Comparison of ENCODE assay signal across 26 mouse cellular contexts in genomic region chr1:182621256-182621655, GRCm38 (mm10). TPM values are rescaled to one million over a fixed set of nuclear protein-coding genes. Genes with fewer than 3 reads are reported as not detected.
"Had no signal": no experiment of that assay in that cellular context is flagged by ENCODE, and none has a peak within 500 bp of the region (broad histone marks: within the 10 kb centered on the region; RNA-seq: fewer than 3 reads in every experiment).

No protein-coding gene starts in this region.

- H3K4me3 ChIP-seq: layer of hippocampus, adult 2 months; limb, embryonic 10.5 days; limb, embryonic 13.5 days; liver, embryonic 13.5 days; midbrain, embryonic 12.5 days; myocyte; neural tube, embryonic 13.5 days; stomach, embryonic 15.5 days had no signal

- DNase-seq: kidney, adult 11 months; kidney, postnatal 25 days; layer of hippocampus, adult 9-11 months; liver; liver, embryonic 13.5 days; lung, adult 2 months; lung, postnatal 14 days; retina, postnatal 1 day; right cerebral cortex, postnatal 25 days; spleen, adult 18-20 months; thymus, postnatal 25 days had no signal

- H3K4me1 ChIP-seq: liver, embryonic 13.5 days; stomach, embryonic 15.5 days had no signal

- ATAC-seq: midbrain, embryonic 16.5 days had no signal

- H3K4me2 ChIP-seq: limb, embryonic 13.5 days; liver, embryonic 13.5 days; midbrain, embryonic 12.5 days; neural tube, embryonic 13.5 days; stomach, embryonic 15.5 days had no signal

- H3K36me3 ChIP-seq: limb, embryonic 10.5 days; limb, embryonic 13.5 days; liver, embryonic 13.5 days; midbrain, embryonic 12.5 days; neural tube, embryonic 13.5 days; stomach, embryonic 15.5 days had no signal

- H3K27me3 ChIP-seq: limb, embryonic 13.5 days; liver, embryonic 13.5 days; midbrain, embryonic 12.5 days; neural tube, embryonic 13.5 days; stomach, embryonic 15.5 days had no signal

- H3K9me3 ChIP-seq: limb, embryonic 10.5 days; limb, embryonic 13.5 days; liver, embryonic 13.5 days; midbrain, embryonic 12.5 days; neural tube, embryonic 13.5 days; stomach, embryonic 15.5 days had no signal

- H3K9ac ChIP-seq: limb, embryonic 13.5 days; liver, embryonic 13.5 days; midbrain, embryonic 12.5 days; neural tube, embryonic 13.5 days; stomach, embryonic 15.5 days had no signal

- H3K27ac ChIP-seq: layer of hippocampus, adult 2 months; limb, embryonic 10.5 days; limb, embryonic 13.5 days; liver, embryonic 13.5 days; midbrain, embryonic 12.5 days; neural tube, embryonic 13.5 days; stomach, embryonic 15.5 days had no signal

RNA-seq across cellular contexts. Expression of gene Capn8, which starts 56.4 kb away (rescaled TPM):
- total RNA-seq: layer of hippocampus, adult 2 months; layer of hippocampus, postnatal 25 days; left cerebral cortex, adult 18-20 months; left cerebral cortex, postnatal 25 days; megakaryocyte progenitor cell, adult 5-6 weeks; megakaryocyte-erythroid progenitor cell, adult 5-6 weeks; monocyte, adult 5-6 weeks; neutrophil, adult 5-6 weeks had no signal
- polyA plus RNA-seq: limb, embryonic 10.5 days; limb, embryonic 13.5 days; liver, embryonic 13.5 days; myocyte had no signal
